Mouse (Mus musculus) ES-Bruce4 (cell line): ENCODE measurements at regions not wholly inside any gene's neighbourhood (a gene's known extent, or its start where the extent isn't known, plus 50 kb on each side); places are given as distances from the start of the nearest gene placed in this dataset.

Experiments
- CTCF ChIP-seq: IDR thresholded peaks from one replicate; pipeline ENCODE4 v1.8.1; 2011; ENCODE audit warnings: low read depth, low read length
- EP300 ChIP-seq: IDR thresholded peaks from 2 replicates; pipeline ENCODE4 v1.6.1; 2011; ENCODE audit warnings: low read depth, low read length; ENCODE audit not compliant: insufficient read depth
- POLR2A ChIP-seq: IDR thresholded peaks from one replicate; pipeline ENCODE4 v1.8.1; 2011; ENCODE audit warnings: low read length; ENCODE audit not compliant: insufficient read depth

DNA sequence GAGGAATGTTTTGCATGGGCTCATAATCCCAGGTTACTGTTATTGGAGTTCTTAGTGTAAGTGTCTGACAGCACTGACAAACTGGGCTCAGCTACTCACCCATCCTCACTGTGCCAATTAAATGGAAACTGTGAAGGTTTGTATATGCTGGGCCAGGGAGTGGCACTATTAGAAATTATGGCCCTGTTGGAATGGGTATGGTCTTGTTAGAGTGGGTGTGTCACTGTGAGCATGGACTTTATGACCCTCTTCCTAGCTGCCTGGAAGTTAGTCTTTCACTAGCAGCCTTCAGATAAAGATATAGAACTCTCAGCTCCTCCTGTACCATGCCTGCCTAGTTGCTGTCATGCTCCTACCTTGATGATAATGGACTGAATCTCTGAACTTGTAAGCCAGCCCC is 464.3 kb downstream of the Adam3 start:
- TF ChIP-seq EP300, result no peak
- no peak for TF ChIP-seq CTCF
- TF ChIP-seq POLR2A, result no peak
